ENCODE assay signal across 7 mouse cellular contexts in the genomic region with DNA sequence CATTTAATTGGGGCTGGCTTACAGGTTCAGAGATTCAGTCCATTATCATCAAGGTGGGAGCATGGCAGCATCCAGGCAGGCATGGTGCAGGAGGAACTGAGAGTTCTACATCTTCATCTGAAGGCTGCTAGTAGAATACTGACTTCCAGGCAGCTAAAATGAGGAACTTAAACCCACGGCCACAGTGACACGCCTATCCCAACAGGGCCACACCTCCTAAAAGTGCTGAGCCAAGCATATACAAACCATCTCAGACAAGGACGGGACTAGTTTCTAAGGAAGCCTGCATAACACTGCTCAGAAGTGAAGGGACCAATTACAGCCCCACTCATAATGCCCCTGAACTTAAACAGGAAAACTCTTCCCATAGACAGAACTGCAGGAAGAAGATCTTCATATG.
DNase-seq lines count a peak whose midpoint lies in the region; ATAC-seq and TF ChIP-seq lines count a peak whose summit lies in the region.
"Not testable (repeated sequence)": the region's sequence is repeated elsewhere in the genome, so short reads cannot be mapped to it uniquely, and the experiment has no call there.

No protein-coding gene starts in this region.

- TF ChIP-seq EP300 in MEL (IDR thresholded peaks at IDR 0.05; ENCODE audit: low read depth in 1 of 2, low read length in 2 of 2) = not testable (repeated sequence)

- WGBS in kidney, adult 2 months = 73% methylated on average over 3 of the region's 3 CpGs

- H3K4me1 ChIP-seq in MEL (ENCODE audit: control insufficient read depth in 1 of 2, insufficient read depth in 2 of 2, low read length in 2 of 2); kidney, adult 2 months (ENCODE audit: control insufficient read depth, insufficient read depth, low read length): not testable (repeated sequence)

- not testable (repeated sequence) for H3K9me3 ChIP-seq in MEL (replicated peaks; ENCODE audit: insufficient read depth, low read length)

- H3K36me3 ChIP-seq in MEL (ENCODE audit: control insufficient read depth in 1 of 2, insufficient read depth in 2 of 2, low read length in 2 of 2); kidney, adult 2 months (ENCODE audit: control insufficient read depth, insufficient read depth, low read length): not testable (repeated sequence)

- H3K9ac ChIP-seq in MEL (ENCODE audit: control insufficient read depth, low read depth, low read length, poor library complexity, severe bottlenecking) = not testable (repeated sequence)

- peak; percentile 63 for DNase-seq in A20 (ENCODE audit: low read depth, low spot score)
- peak; percentile 65 for DNase-seq in MEL (ENCODE audit: low read depth, low spot score)
- peak; percentile 91 for DNase-seq in heart, adult 11 months
- DNase-seq in kidney, adult 2 months = peak; percentile 15
- DNase-seq in lung, postnatal 36 days = peak; percentile 48
- peak; percentile 33 to 43 for DNase-seq in spleen, adult 18-20 months

- H3K4me3 ChIP-seq in MEL (ENCODE audit: control insufficient read depth in 1 of 2, insufficient read depth in 1 of 2, low read depth in 2 of 2, low read length in 2 of 2); kidney, adult 2 months (ENCODE audit: insufficient read depth, low read depth, low read length): not testable (repeated sequence)

- ATAC-seq in monocyte, adult 5-6 weeks (replicated peaks; ENCODE audit: insufficient number of reproducible peaks, low FRiP score, low TSS enrichment, poor library complexity, severe bottlenecking) = peak; percentile 94

- H3K27ac ChIP-seq in MEL (ENCODE audit: control insufficient read depth, low read depth, low read length); kidney, adult 2 months (ENCODE audit: insufficient read depth, low read depth, low read length): not testable (repeated sequence)

- not testable (repeated sequence) for H3K79me2 ChIP-seq in MEL (ENCODE audit: control insufficient read depth, insufficient read depth, low read length, poor library complexity)

- not testable (repeated sequence) for TF ChIP-seq POLR2A in MEL (IDR thresholded peaks at IDR 0.05; ENCODE audit: control insufficient read depth in 1 of 2, insufficient read depth in 1 of 2, low read depth in 1 of 2, low read length in 2 of 2, poor library complexity in 1 of 2); kidney, adult 2 months (IDR thresholded peaks at IDR 0.05; ENCODE audit: low read depth, low read length)

- H3K27me3 ChIP-seq in MEL (ENCODE audit: control insufficient read depth in 1 of 2, insufficient read depth in 2 of 2, low read length in 2 of 2); kidney, adult 2 months (replicated peaks; ENCODE audit: control insufficient read depth, insufficient read depth, low read length): not testable (repeated sequence)

- not testable (repeated sequence) for TF ChIP-seq CTCF in MEL (IDR thresholded peaks at IDR 0.05 in 2 of 3, conservative IDR thresholded peaks at IDR 0.05 in 1 of 3; ENCODE audit: control insufficient read depth in 1 of 3, insufficient read depth in 1 of 3, low read depth in 2 of 3, low read length in 3 of 3, poor library complexity in 1 of 3, severe bottlenecking in 1 of 3); kidney, adult 2 months (conservative IDR thresholded peaks at IDR 0.05; ENCODE audit: insufficient read depth, insufficient read length, low read depth, low read length)

- TF ChIP-seq RAD21 in MEL (IDR thresholded peaks at IDR 0.05; ENCODE audit: low read depth, low read length) = not testable (repeated sequence)

TF ChIP-seq in MEL, 35 proteins besides CTCF, POLR2A, EP300 and RAD21:
- peak; percentile 92 for TF ChIP-seq MAFK (IDR thresholded peaks at IDR 0.05; ENCODE audit: borderline replicate concordance, low read depth, low read length)

Comparison
In these comparisons a context has a peak if more than half of its experiments do, and no peak if none do; other contexts are left out.
1. DNase-seq: peak in every context shown above with its lines; median percentile 91 in heart, adult 11 months; 65 in MEL; 63 in A20; 48 in lung, postnatal 36 days; 38 in spleen, adult 18-20 months; 15 in kidney, adult 2 months.